Mouse (Mus musculus) ES-E14 (cell line): ENCODE results near the gene Synj2. TPM values are rescaled to one million over a fixed set of nuclear protein-coding genes. Genes with fewer than 3 reads are reported as not detected.

Source experiments
- DNase-seq: peaks from one replicate; pipeline ENCODE4 v3.0.0-alpha.2; 2013; ENCODE audit warnings: low read depth, low spot score
- H3K27ac ChIP-seq: 2 replicates; pipeline ENCODE4 v1.5.1; 2012; ENCODE audit warnings: low read depth, mild to moderate bottlenecking, low read length, moderate library complexity, mixed read lengths; ENCODE audit not compliant: poor library complexity, insufficient read depth, severe bottlenecking
- H3K36me3 ChIP-seq: 2 replicates; pipeline ENCODE4 v1.6.1; 2012; ENCODE audit warnings: mild to moderate bottlenecking, low read length, moderate library complexity, mixed read lengths; ENCODE audit not compliant: control insufficient read depth, poor library complexity, insufficient read depth, severe bottlenecking
- H3K4me1 ChIP-seq, 2 experiments: fragments of 150-350 bp in 1 of 2; sonication (generic) in 1 of 2; 2 replicates each; pipeline ENCODE4 v1.6.1; 2012; ENCODE audit warnings: low read length in 2 of 2, mild to moderate bottlenecking in 1 of 2, mixed read lengths in 1 of 2; ENCODE audit not compliant: control insufficient read depth in 2 of 2, insufficient read depth in 2 of 2, poor library complexity in 1 of 2
- H3K4me3 ChIP-seq, 2 experiments: fragments of 150-350 bp in 1 of 2; sonication (generic) in 1 of 2; 2 replicates each; pipeline ENCODE4 v1.5.1; 2012; ENCODE audit warnings: low read length in 2 of 2, low read depth in 1 of 2, mild to moderate bottlenecking in 1 of 2, mixed read lengths in 1 of 2; ENCODE audit not compliant: insufficient read depth in 1 of 2, poor library complexity in 1 of 2, severe bottlenecking in 1 of 2
- H3K9ac ChIP-seq: 2 replicates; pipeline ENCODE4 v1.6.1; 2012; ENCODE audit warnings: low read depth, mild to moderate bottlenecking, low read length, mixed read lengths; ENCODE audit not compliant: poor library complexity, insufficient read depth, severe bottlenecking
- H3K9me3 ChIP-seq: fragments of 150-350 bp; sonication (generic); 2 replicates; pipeline ENCODE4 v1.6.1; 2012; ENCODE audit warnings: low read depth, mild to moderate bottlenecking, low read length; ENCODE audit not compliant: control insufficient read depth, insufficient read depth
- CHD2 ChIP-seq: IDR thresholded peaks from 2 replicates; pipeline ENCODE4 v1.6.1; 2014; ENCODE audit warnings: mild to moderate bottlenecking, low read depth, low read length, inconsistent platforms
- HCFC1 ChIP-seq: IDR thresholded peaks from 2 replicates; pipeline ENCODE4 v1.6.1; 2012; ENCODE audit warnings: low read length, inconsistent platforms, borderline replicate concordance; ENCODE audit not compliant: insufficient read depth
- MAFK ChIP-seq: IDR thresholded peaks from 2 replicates; pipeline ENCODE4 v1.6.1; 2014; ENCODE audit warnings: mild to moderate bottlenecking, low read depth, low read length, inconsistent platforms; ENCODE audit not compliant: insufficient read depth
- ZC3H11A ChIP-seq: IDR thresholded peaks from 2 replicates; pipeline ENCODE4 v1.6.1; 2012; ENCODE audit warnings: low read depth, mild to moderate bottlenecking, inconsistent platforms, low read length, borderline replicate concordance
- ZNF384 ChIP-seq: IDR thresholded peaks from 2 replicates; pipeline ENCODE4 v1.6.1; 2012; ENCODE audit warnings: low read depth, low read length, inconsistent platforms
- in situ Hi-C, 2 experiments: fragments of 600-800 bp; cut with MboI; formaldehyde crosslinking; loops; one replicate each; pipeline ENCODE4 v1.15.1; 2025; ENCODE audit warnings: low sequenced_read_pairs in 2 of 2, inconsistent platforms in 1 of 2; ENCODE audit not compliant: unreplicated experiment in 2 of 2
- total RNA-seq: library from RNA; depleted of rRNA; stranded (reverse); fragments of 300-350 nt; gene quantifications from 2 replicates; pipeline ENCODE4 v1.2.3, GENCODE M21; 2012

Gene Synj2
- total RNA-seq, 1 experiment: 6.1 TPM

GRCm38 (mm10) chr17:6025831-6026230 lies 84.8 kb downstream of the Synj2 start:
- no peaks in the 10 kb centered on the region for H3K9me3 ChIP-seq
- DNase-seq: no peak
- in situ Hi-C loops: no loop called here
- no peaks in the 10 kb centered on the region for H3K4me1 ChIP-seq
- no peak overlapping the region for H3K9ac ChIP-seq
- H3K36me3 ChIP-seq: no peaks in the 10 kb centered on the region; the same call in 1 of the 2 replicates
- TF ChIP-seq MAFK (no peak), ZNF384 (no peak), CHD2 (no peak), HCFC1 (no peak), ZC3H11A (no peak)
- H3K4me3 ChIP-seq: no peak overlapping the region
- no peak overlapping the region for H3K27ac ChIP-seq

DNA sequence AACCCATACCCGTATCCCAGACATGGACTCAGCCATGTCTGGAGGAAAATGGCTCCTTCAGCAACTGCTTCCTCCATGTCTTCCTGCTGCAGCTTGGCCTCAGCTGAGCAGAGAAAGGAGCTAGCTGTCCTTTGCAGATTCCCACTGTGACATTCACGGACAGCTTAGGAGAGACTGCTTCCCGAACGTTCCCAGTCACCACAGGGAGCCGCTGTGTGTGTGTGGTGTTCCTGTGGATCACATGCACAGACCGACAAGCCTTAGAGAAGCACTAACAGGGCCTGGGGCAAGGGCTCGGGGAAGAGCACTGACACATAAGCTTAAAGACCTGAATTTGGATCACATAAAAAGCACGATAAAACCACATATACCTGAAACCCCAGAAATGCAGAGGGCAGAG lies 94.6 kb downstream of the Synj2 start:
- peaks cover 0 to 3% of the 10 kb centered on the region in 2 experiments; a peak in 1 of 4 replicates for H3K4me1 ChIP-seq
- H3K27ac ChIP-seq: no peak overlapping the region
- TF ChIP-seq ZNF384: no peak
- TF ChIP-seq MAFK: no peak
- TF ChIP-seq HCFC1: no peak
- TF ChIP-seq CHD2: no peak
- no peak for TF ChIP-seq ZC3H11A
- no peak overlapping the region for H3K4me3 ChIP-seq
- no peak for DNase-seq
- no peak overlapping the region for H3K9ac ChIP-seq
- H3K9me3 ChIP-seq: no peaks in the 10 kb centered on the region
- H3K36me3 ChIP-seq: no peaks in the 10 kb centered on the region; the same call in 1 of the 2 replicates
- in situ Hi-C loops: no loop called here

DNA sequence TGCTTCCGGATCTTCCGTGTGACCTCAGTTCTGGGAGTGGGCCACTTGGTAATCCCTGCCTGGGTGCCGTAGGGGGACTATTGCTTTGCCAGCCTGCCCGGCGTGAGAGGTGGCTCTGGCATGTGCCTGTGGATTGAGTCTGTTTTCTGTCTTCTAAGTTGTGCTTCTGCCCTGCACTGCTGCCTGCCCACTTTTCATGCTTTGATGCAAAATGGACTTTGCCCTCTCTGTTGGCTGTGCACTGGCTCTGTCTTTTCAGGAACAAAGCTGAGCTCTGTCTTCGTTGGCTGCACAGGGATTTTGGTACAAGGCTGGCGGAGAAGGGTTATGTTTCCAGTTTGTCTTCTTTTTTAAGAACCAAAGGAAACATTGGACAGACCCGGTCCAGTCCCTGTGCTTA lies 95.4 kb downstream of the Synj2 start:
- TF ChIP-seq ZNF384 (no peak), CHD2 (no peak), HCFC1 (no peak), ZC3H11A (no peak), MAFK (no peak)
- in situ Hi-C loops: no loop called here

DNA sequence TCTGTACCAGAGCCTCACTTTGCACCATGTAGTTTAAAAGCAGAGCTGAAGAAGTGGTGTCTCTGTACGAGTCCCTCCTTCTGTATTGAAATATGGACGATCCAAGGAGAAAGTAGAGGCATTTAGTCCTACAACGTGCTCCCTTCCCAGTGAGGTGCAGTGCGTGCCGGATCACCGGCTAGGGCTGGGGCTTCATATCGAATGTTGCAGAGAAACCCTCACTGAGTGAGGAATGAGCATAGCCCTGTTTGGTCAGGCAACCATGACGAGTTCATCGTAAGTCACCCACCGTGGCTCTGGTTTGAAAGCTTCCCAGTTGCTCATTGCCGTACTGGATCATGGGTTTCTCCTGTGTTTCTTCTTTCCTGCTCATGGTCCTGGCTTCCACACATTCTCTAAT lies 95.8 kb downstream of the Synj2 start:
- no peak for DNase-seq
- no peak for TF ChIP-seq ZNF384
- no peak for TF ChIP-seq ZC3H11A
- no peak for TF ChIP-seq MAFK
- TF ChIP-seq CHD2: no peak
- no peak for TF ChIP-seq HCFC1
- H3K4me1 ChIP-seq: peaks cover 0 to 3% of the 10 kb centered on the region in 2 experiments; a peak in 1 of 4 replicates
- no peak overlapping the region for H3K27ac ChIP-seq
- in situ Hi-C loops: no loop called here
- no peak overlapping the region for H3K9ac ChIP-seq
- H3K4me3 ChIP-seq: no peak overlapping the region
- no peaks in the 10 kb centered on the region; the same call in 1 of the 2 replicates for H3K36me3 ChIP-seq
- no peaks in the 10 kb centered on the region for H3K9me3 ChIP-seq

More for the DNA sequence above, 95.4 kb downstream of the Synj2 start:
- Histone ChIP-seq H3K9me3 (no peaks in the 10 kb centered on the region), H3K4me3 (no peak overlapping the region), H3K27ac (no peak overlapping the region), H3K36me3 (no peaks in the 10 kb centered on the region; the same call in 1 of the 2 replicates), H3K9ac (no peak overlapping the region), H3K4me1 (peaks cover 0 to 3% of the 10 kb centered on the region in 2 experiments; a peak in 1 of 4 replicates)
- DNase-seq: no peak
